Mouse (Mus musculus) hindbrain, embryonic 10.5 days (tissue): Measurements from ENCODE around the gene Pdzd7. TPM values are rescaled to one million over a fixed set of nuclear protein-coding genes. Genes with fewer than 3 reads are reported as not detected.
"Not testable (repeated sequence)": the region's sequence is repeated elsewhere in the genome, so short reads cannot be mapped to it uniquely, and the experiment has no call there.

Experiments
- DNase-seq: peaks from one replicate; pipeline ENCODE4 v3.0.0-alpha.2; 2017; ENCODE audit warnings: low spot score
- H3K27ac ChIP-seq: fragments of 300-500 bp; sonication (generic); 2 replicates; pipeline ENCODE4 v1.5.1; 2016; ENCODE audit warnings: mild to moderate bottlenecking, moderate library complexity
- H3K27me3 ChIP-seq: fragments of 300-500 bp; sonication (generic); 2 replicates; pipeline ENCODE4 v1.6.1; 2016; ENCODE audit warnings: mild to moderate bottlenecking; ENCODE audit not compliant: poor library complexity, insufficient read depth, severe bottlenecking
- H3K36me3 ChIP-seq: fragments of 300-500 bp; sonication (generic); 2 replicates; pipeline ENCODE4 v1.6.1; 2016; ENCODE audit warnings: mild to moderate bottlenecking, moderate library complexity
- H3K4me1 ChIP-seq: fragments of 300-500 bp; sonication (generic); replicated peaks from 2 replicates; pipeline ENCODE4 v1.6.1; 2016; ENCODE audit warnings: mild to moderate bottlenecking
- H3K4me3 ChIP-seq: fragments of 300-500 bp; sonication (generic); 2 replicates; pipeline ENCODE4 v1.5.1; 2016; ENCODE audit warnings: mild to moderate bottlenecking, moderate library complexity
- H3K9me3 ChIP-seq: fragments of 300-500 bp; sonication (generic); 2 replicates; pipeline ENCODE4 v1.6.1; 2016; ENCODE audit warnings: mild to moderate bottlenecking, moderate library complexity
- WGBS: fragments of 180-500 bp; shearing (Covaris S2); methylation state at CpG from one replicate; pipeline ENCODE4 v1.1.7; 2016; 5-methylcytosine and 5-hydroxymethylcytosine counted together
- polyA plus RNA-seq: library from polyadenylated mRNA; unstranded; fragments of >200 nt; fragmentation: Nextera tagmentation; extraction: Ambion mirVana; gene quantifications from 2 replicates; pipeline ENCODE4 v1.2.1, GENCODE M21; 2016

Pdzd7 gene
- polyA plus RNA-seq, 1 experiment from 2014 or later: 0.26 TPM

DNA sequence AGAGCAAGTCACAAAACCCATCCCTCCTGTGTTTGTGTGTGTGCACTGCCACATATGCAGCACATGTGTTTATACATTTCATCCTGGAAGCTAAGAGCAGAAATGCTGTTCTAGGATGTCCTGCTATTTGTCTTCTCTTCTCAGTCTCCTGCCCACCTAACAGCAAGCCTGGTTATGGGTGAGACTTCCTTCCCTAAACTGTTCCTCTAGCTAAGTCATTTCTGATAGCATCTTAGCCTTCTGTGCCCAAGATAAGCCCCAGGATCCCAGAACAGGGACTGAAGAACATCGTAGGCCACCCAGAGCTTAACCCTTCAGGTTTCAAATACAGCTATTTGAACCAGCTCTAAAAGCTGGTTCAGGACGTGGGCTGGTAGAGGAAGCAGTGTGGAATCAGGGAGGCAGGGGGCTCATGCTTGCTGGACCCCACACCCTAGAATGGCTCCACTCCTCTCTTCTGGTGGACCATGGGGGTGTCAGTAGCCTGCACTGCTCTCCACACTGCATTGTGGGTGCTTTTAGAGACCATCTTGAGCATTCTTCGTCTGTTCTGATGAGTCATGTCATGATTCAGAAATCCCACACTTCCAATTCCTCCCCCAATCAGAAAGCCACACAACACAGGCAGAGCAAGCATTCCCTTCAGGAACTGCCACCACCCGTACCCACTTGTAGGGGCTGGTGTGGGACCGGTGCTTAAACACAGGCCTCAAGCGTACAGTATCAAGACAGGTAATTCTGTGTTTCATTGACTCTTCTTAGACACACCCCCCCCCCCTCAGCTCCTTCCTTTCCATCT is 9.6 kb upstream of the Pdzd7 start:
- no peak overlapping the region for H3K27ac ChIP-seq
- H3K9me3 ChIP-seq: no peaks in the 10 kb centered on the region
- peaks cover 31% of the 10 kb centered on the region for H3K4me1 ChIP-seq
- 85% methylated on average over 6 of the region's 6 CpGs for WGBS
- H3K27me3 ChIP-seq: peaks cover 14% of the 10 kb centered on the region
- peaks cover 18% of the 10 kb centered on the region; the same call in 1 of the 2 replicates for H3K36me3 ChIP-seq
- no peak for DNase-seq
- no peak overlapping the region for H3K4me3 ChIP-seq

DNA sequence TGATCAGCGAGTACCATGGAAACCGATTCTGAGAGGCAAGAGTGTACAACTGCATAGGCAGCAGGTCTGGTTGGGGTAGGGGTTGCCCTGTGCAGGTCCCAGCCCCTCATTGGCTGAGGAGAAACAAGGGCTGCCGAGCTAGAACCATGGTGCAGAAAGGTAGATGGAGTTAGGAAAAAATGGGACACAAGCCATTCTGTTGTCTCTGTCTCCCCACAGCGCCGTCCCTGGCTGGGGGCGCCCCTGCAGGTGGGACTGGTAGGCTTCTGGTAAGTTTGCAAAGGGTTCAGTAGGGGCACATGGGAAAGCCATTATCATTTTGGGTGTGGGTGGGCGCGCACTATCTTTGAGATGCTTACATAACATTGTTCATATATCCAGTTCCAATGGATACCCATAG is 7.9 kb upstream of the Pdzd7 start:
- 89% methylated on average over 8 of the region's 8 CpGs for WGBS

GRCm38 (mm10) chr19:45049523-45049922 is 4.0 kb upstream of the Pdzd7 start:
- Histone ChIP-seq H3K9me3 (no peaks in the 10 kb centered on the region), H3K27me3 (peaks cover 59% of the 10 kb centered on the region), H3K4me1 (peaks cover 43% of the 10 kb centered on the region), H3K4me3 (no peak overlapping the region), H3K27ac (no peak overlapping the region), H3K36me3 (peaks cover 18% of the 10 kb centered on the region; the same call in 1 of the 2 replicates)
- WGBS: 81% methylated on average over 9 of the region's 9 CpGs
- DNase-seq: no peak

More for the DNA sequence above, 7.9 kb upstream of the Pdzd7 start:
- peaks cover 30% of the 10 kb centered on the region for H3K27me3 ChIP-seq
- peaks cover 18% of the 10 kb centered on the region; the same call in 1 of the 2 replicates for H3K36me3 ChIP-seq
- H3K9me3 ChIP-seq: no peaks in the 10 kb centered on the region
- DNase-seq: no peak
- peaks cover 27% of the 10 kb centered on the region for H3K4me1 ChIP-seq
- H3K27ac ChIP-seq: no peak overlapping the region
- H3K4me3 ChIP-seq: no peak overlapping the region

GRCm38 (mm10) chr19:45048644-45049365 is 3.3 kb upstream of the Pdzd7 start:
- DNase-seq: no peak
- H3K9me3 ChIP-seq: no peaks in the 10 kb centered on the region
- peak overlapping the region; percentile 86; the same call in 1 of the 2 replicates for H3K27ac ChIP-seq
- peaks cover 41% of the 10 kb centered on the region for H3K4me1 ChIP-seq
- H3K27me3 ChIP-seq: peaks cover 63% of the 10 kb centered on the region
- H3K4me3 ChIP-seq: peak overlapping the region; percentile 61; the same call in 1 of the 2 replicates
- 86% methylated on average over 12 of the region's 12 CpGs for WGBS
- H3K36me3 ChIP-seq: peaks cover 14% of the 10 kb centered on the region; the same call in 1 of the 2 replicates

GRCm38 (mm10) chr19:45047935-45048643 is 2.6 kb upstream of the Pdzd7 start:
- peaks cover 70% of the 10 kb centered on the region for H3K27me3 ChIP-seq
- H3K4me1 ChIP-seq: peaks cover 41% of the 10 kb centered on the region
- no peak for DNase-seq
- H3K9me3 ChIP-seq: no peaks in the 10 kb centered on the region
- WGBS: 62% methylated on average over 11 of the region's 11 CpGs
- peaks cover 10% of the 10 kb centered on the region; the same call in 1 of the 2 replicates for H3K36me3 ChIP-seq
- H3K27ac ChIP-seq: peak overlapping the region; percentile 86
- H3K4me3 ChIP-seq: peak overlapping the region; percentile 61

GRCm38 (mm10) chr19:45047417-45047934 is 2.0 kb upstream of the Pdzd7 start, which contains the start of gene Sfxn3:
TSS of gene Sfxn3 (plus strand) at chr19:45047503.
- peaks cover 75% of the 10 kb centered on the region for H3K27me3 ChIP-seq

GRCm38 (mm10) chr19:45046523-45047321 is 1.2 kb upstream of the Pdzd7 start:
- H3K4me3 ChIP-seq: peak overlapping the region; percentile 61
- DNase-seq: peak; percentile 62
- peak overlapping the region; percentile 86 for H3K27ac ChIP-seq
- no peaks in the 10 kb centered on the region for H3K9me3 ChIP-seq
- WGBS: 2% methylated on average over 34 of the region's 34 CpGs
- H3K27me3 ChIP-seq: peaks cover 83% of the 10 kb centered on the region
- H3K4me1 ChIP-seq: peaks cover 43% of the 10 kb centered on the region
- H3K36me3 ChIP-seq: no peaks in the 10 kb centered on the region

More at GRCm38 (mm10) chr19:45047417-45047934, 2.0 kb upstream of the Pdzd7 start, which contains the start of gene Sfxn3:
- peak; percentile 80 for DNase-seq
- Histone ChIP-seq H3K9me3 (no peaks in the 10 kb centered on the region), H3K4me3 (peak within 1 kb of the TSS; percentile 61), H3K27ac (peak within 1 kb of the TSS; percentile 86), H3K4me1 (peaks cover 41% of the 10 kb centered on the region), H3K36me3 (peaks cover 5% of the 10 kb centered on the region; the same call in 1 of the 2 replicates)
- under 1% methylated on average over 26 of the region's 26 CpGs for WGBS

DNA sequence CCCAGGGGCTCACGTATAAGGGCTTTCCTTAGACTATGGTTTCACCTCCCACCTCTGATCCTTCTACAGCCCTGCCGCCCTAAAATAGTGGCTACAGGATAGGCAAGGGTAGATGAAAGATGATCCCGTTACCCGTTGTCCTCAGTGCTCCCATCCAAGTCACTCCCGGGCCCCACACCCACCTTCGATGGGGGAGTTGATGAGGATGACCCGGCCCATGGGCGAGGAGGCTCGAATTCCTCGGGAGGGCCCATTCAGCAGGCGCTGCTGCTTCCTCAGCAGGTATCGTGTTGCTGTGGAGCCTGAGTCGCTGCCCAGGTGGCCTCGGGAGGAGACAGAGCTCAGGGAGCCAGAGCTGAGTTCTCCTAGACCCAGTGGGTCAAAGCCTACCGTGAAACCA is 281 bp downstream of the Pdzd7 start:
- 47% methylated on average over 15 of the region's 15 CpGs for WGBS
- Histone ChIP-seq H3K36me3 (no peaks in the 10 kb centered on the region), H3K27me3 (peaks cover 92% of the 10 kb centered on the region), H3K27ac (no peak overlapping the region), H3K9me3 (no peaks in the 10 kb centered on the region), H3K4me3 (no peak overlapping the region), H3K4me1 (peaks cover 54% of the 10 kb centered on the region)
- DNase-seq: no peak

DNA sequence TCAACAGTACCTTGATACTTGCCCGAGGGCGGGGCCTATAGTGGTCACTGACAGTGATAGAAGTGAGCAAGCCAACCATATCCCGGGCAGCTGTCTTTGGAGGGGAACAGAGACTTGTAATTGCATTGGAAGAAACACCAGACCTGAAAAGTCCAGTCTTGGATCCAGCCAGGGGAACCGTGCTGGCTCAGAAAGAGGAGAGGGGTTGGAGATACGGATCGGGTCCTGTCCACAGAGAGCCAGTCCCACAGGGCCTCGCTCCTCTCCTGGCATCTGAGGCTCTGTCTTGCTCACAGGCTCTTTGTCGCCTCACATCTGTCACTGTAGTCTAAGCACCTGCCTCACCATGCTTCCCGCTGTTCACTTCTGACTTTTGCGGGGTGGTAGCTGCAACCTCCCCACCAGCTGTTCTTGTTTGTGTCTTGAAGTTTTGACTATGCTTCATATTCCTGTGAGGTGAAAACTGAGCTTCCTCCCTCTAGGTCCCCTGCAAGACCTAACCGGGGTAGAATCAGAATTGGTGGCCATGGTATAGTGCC is 1.1 kb downstream of the Pdzd7 start:
- Histone ChIP-seq H3K4me1 (peaks cover 60% of the 10 kb centered on the region), H3K4me3 (no peak overlapping the region), H3K27me3 (peaks cover 92% of the 10 kb centered on the region), H3K9me3 (no peaks in the 10 kb centered on the region), H3K27ac (no peak overlapping the region), H3K36me3 (no peaks in the 10 kb centered on the region)
- no peak for DNase-seq
- WGBS: 66% methylated on average over 11 of the region's 11 CpGs

- Histone ChIP-seq H3K9me3 (no peaks in the 10 kb centered on the region), H3K27me3 (peaks cover 89% of the 10 kb centered on the region), H3K36me3 (no peaks in the 10 kb centered on the region), H3K4me3 (no peak overlapping the region), H3K4me1 (peaks cover 46% of the 10 kb centered on the region), H3K27ac (no peak overlapping the region)
- WGBS: 52% methylated on average over 13 of the region's 13 CpGs
- no peak for DNase-seq
Measured at GRCm38 (mm10) chr19:45040214-45040613, 5.3 kb downstream of the Pdzd7 start.

DNA sequence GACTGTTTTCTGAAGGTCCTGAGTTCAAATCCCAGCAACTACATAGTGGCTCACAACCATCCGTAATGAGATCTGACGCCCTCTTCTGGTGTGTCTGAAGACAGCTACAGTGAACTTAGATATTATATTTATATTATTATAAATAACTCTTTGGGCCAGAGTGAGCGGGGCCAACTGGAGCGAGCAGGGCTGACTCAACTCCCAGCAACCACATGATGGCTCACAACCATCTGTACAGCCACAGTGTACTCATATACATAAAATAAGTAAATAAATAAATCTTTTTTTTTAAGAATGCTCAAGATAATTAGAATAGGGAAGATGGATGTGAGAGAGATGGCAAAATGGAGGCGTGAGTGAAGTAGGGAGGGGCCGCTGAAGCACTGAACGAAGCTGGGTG is 7.3 kb downstream of the Pdzd7 start:
- 92% methylated on average over 7 of the region's 7 CpGs for WGBS
- H3K4me3 ChIP-seq, H3K9me3 ChIP-seq, DNase-seq, H3K27ac ChIP-seq, H3K36me3 ChIP-seq: not testable (repeated sequence)
- Histone ChIP-seq H3K4me1 (peaks cover 40% of the 10 kb centered on the region), H3K27me3 (peaks cover 69% of the 10 kb centered on the region)
